Mouse (Mus musculus): ENCODE results near the gene Gpr84.

GRCm38 (mm10) chr15:103347275-103347684 lies 36.9 kb upstream of the Gpr84 start:
- TF ChIP-seq CTCF (conservative IDR thresholded peaks at IDR 0.05; ENCODE audit: insufficient read depth, insufficient read length, low read depth, low read length) (peak; percentile 84), POLR2A (IDR thresholded peaks at IDR 0.05; ENCODE audit: low read depth, low read length) (no peak)

All from kidney, adult 2 months (tissue).